Mouse (Mus musculus) kidney, postnatal 36 days (tissue): ENCODE data around the gene Csdc2.

Experiments
- DNase-seq, 2 experiments: peaks; one replicate each; pipeline ENCODE4 v3.0.0; 2021 to 2022; ENCODE audit warnings: mixed read lengths in 2 of 2

Csdc2 gene

DNA sequence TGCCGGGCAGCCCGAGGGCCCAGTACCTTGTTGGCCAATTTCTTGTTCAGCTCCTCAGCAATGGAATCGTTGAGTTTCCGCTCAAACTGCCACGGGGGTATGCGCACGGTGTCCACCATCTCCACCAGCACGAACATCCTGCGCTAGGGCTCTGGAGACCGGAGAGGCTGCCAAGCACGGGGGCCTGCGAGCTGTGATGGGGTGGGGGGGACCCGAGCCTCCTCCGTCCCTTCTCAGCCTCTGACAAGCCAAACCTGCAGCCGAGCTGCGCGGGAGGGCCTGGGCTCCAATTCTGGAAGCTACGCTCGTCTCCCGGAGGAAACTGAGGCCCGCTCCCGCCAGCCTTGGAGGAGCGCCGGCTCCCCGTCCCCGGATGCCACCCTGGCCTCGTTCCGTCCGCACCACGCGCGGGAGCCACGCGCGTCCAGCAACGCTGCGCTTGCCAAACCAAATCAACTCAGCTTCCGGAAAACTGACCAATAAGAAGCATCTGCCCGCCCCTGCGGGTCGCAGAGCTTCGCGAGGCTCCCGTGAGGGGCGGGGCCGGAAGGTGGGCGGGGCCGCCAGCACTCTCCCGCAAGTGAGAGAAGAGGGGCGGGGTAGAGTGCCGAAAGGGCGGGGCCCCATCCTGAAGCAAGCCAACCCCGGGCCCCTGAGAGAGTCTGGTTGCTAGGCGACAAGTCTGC lies 10.7 kb upstream of the Csdc2 start, which contains the start of gene Polr3h:
Polr3h (minus strand) TSS at position 481 of the 686 bp plus-strand sequence.
- DNase-seq: peak; percentile 98

DNA sequence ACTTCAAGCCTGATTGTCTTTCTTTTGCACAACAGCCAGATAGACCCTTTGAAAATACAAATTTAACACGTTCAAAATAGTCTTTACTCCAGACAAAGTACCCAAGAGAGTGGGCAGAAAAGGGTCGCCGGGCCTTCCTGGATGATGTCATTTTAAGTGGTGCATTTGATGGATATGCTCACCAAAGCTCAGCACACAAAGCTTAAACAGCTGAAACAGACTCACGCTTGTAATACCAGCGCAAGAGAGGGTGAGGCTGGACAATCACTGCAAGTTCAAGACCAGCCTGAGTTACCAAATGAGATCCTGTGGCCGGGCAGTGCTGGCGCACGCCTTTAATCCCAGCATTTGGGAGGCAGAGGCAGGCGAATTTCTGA lies 10.1 kb upstream of the Csdc2 start:
- DNase-seq: no peak

- peak; percentile 91 to 92 for DNase-seq
Observed at GRCm38 (mm10) chr15:81927741-81928140, 8.8 kb upstream of the Csdc2 start.

GRCm38 (mm10) chr15:81928277-81928676 lies 8.3 kb upstream of the Csdc2 start:
- DNase-seq: peak; percentile 80 to 86

DNA sequence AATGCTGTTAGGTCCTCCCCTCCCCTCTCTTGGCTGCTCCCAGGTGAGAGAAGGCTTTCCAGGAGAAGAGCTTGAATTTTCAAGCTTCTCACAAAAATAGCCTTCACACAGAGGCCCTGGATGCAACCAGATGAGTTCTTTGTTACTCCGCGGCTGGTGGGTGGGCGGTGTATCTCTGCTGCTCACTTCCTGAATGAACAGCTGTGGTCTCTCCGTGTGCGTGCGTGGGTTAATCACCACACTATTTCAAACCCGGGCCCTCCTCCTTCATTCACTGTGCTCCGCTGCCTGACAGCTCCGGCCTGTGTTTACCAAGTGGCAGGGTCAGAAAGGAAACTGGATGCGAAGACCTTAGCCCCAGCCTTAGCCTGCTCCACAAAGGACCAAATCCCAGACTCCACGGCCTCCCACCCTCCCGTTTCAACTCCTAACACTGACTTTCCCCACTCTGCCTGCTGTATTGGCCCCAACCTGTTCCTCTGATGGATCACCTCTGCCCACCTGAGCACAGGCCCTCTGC lies 3.5 kb upstream of the Csdc2 start:
- peak in 1 of 2 experiments; percentile 23 for DNase-seq

- DNase-seq: no peak
Observed at GRCm38 (mm10) chr15:81933986-81934385, 2.6 kb upstream of the Csdc2 start.

GRCm38 (mm10) chr15:81935869-81936637 lies 506 bp upstream of the Csdc2 start:
- DNase-seq: no peak

GRCm38 (mm10) chr15:81937098-81937972 lies 776 bp downstream of the Csdc2 start:
- peak in 1 of 2 experiments; percentile 39 for DNase-seq

GRCm38 (mm10) chr15:81938246-81938645 lies 1.7 kb downstream of the Csdc2 start:
- peak; percentile 30 to 77 for DNase-seq

DNA sequence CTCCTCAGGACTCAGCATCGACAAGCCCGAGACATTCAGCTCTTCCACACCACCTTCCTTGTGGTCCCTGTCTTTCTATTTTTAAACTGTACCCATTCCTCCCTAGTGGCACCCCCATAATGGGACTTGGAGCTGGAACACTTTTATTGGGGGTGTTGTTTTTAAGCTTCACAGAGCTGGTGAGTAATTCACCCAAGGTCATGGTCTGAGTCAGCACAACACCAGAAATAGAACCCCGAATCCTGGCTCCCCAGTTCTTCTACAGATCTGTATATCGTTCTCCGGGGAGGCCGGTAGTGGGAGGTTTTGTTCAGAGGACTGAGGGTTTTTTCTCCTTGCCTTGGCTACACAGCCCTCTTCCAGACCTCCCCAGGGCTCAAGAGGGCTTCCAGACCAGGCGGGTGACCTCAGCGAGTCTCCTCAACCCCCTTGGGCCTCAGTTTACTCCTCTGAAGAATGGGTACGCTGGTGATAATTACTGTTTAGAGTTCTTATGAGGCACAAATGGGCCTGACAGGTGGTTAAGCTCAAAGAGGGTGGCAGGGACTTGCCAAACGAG lies 2.7 kb downstream of the Csdc2 start:
- no peak for DNase-seq

- no peak for DNase-seq
Observed at GRCm38 (mm10) chr15:81939774-81940173, 3.2 kb downstream of the Csdc2 start.

DNA sequence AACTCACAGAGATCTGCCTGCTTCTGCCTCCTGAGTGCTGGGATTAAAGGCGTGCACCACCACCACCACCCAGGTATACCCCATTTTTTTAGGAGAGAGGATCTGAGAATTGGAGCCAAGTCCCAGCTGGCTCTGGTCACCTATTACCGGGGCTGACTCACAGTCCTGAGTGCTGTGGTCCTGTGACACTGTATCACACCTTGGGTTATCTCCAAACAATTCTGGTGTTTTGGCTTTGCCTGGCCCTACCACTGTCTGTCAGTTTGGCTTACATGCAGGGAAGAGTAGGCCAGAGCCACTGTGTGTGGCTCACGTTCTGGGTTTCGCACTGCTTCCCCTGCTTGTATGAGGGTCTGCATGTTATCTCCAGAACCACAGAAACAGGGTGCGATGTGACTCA lies 3.7 kb downstream of the Csdc2 start:
- DNase-seq: no peak

- DNase-seq: no peak
Observed at GRCm38 (mm10) chr15:81941010-81941409, 4.5 kb downstream of the Csdc2 start.

DNA sequence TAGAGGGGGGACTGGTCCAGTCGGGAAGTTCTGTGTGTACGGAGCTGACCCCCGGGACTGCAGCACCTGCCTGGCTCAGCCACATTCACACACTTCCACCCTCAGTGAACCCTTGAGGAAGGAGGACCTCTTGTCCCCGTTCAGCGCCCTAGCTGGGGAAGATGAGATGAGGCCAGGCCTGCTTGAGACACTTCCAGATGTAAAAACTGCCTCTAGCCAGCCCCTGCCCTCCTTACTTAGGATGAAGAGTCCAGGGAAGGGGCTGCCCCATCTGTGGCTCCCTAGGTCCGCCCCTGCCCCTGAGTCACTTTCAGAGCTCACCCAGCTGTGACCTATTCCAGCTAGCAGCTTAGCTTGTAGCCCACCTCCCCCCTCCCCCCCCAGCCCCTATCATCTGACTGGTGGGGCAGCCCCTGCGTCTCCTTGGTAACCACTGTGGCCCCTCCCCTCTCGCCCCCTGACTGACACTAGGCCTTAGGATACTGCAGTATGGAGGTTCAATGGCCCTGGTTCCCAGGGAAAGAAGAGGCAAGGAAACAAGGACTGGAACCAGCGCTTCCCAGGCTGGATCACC lies 6.7 kb downstream of the Csdc2 start:
- no peak for DNase-seq

GRCm38 (mm10) chr15:81949076-81949475 lies 12.5 kb downstream of the Csdc2 start:
- no peak for DNase-seq

GRCm38 (mm10) chr15:81949476-81950131 lies 13.0 kb downstream of the Csdc2 start:
- peak; percentile 58 to 67 for DNase-seq

DNA sequence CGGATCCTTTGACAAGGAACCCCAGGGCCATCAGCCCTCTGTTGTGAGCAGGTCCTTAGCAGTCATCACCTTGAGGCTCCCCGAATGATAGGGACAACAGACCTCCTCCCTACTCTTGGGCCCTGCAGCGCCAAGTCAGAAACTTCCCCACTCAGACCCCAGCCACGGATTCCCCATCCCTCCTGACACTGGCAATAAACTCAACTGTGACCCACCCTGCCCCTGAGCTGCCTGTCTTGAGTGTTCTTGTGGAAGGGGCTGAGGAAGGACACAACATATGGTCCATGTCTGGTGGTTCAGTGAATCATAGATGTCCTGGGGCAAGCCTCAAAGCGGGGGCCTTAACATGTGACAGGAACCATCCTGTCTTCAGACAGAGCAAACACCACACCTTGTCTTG lies 14.2 kb downstream of the Csdc2 start:
- DNase-seq: no peak

DNA sequence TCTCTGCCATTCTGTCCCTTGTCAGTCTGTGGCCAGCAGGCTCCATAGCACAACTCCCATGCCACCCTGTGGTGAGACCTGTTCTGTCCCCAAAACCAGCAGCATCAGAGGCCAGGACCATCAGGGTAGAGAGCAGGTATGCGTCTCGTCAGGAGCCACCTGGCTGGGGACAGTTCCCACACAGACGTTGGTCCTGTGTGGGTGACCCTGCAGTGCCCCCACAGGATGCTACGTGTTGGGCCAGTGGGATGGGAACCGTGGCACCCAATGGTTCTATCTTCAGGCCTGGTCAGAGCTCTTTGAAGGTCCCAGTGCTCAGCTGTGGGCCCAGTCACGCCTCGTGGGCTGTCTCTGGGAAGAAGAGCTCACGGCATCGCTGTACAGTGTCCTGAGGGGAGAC lies 14.6 kb downstream of the Csdc2 start:
- no peak for DNase-seq

DNA sequence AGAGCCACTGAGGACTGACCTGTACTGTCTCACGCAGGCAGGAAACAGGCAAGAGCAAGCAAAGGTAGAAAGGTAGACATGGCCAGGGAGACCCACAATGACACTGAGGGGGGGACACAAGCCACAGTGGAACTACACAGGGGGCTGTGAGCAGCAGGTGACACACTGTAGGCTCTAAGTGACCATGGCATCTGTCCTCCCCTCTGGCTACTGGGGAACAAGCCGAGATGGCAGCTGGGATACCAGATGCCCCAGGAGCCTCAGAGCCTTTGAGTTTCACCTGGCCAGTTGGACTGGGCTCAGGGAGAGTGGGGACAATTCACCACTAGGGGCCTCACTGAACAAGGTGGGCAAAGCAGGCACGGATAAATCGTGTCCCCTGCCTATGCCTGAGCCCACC lies 15.8 kb downstream of the Csdc2 start:
- DNase-seq: no peak

- no peak for DNase-seq
Observed at GRCm38 (mm10) chr15:81954151-81954583, 17.6 kb downstream of the Csdc2 start.

GRCm38 (mm10) chr15:81954716-81955115 lies 18.2 kb downstream of the Csdc2 start:
- DNase-seq: no peak

DNA sequence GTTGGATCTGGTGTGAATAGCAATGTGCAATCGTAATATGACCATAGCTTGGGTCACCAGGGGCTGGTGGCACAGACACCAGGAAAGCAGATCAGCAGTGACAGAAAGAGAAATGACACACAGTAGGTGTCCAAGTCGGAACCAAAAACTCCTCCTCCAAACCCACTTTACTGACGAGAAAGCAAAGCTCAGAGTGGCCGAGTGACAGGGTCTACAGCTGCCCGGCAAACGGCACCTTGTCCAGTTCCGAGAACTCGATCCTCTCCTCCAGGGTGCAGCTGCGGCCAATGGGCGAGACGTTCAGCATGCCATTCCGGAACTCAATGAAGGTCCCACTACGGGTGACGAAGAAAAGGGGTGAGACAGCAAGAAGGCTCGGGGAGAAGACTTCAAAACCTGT lies 18.9 kb downstream of the Csdc2 start:
- no peak for DNase-seq
